Mouse (Mus musculus): ENCODE measurements at regions not wholly inside any gene's neighbourhood (a gene's known extent, or its start where the extent isn't known, plus 50 kb on each side); places are given as distances from the start of the nearest gene placed in this dataset.

- TF ChIP-seq POLR2A (IDR thresholded peaks at IDR 0.05; ENCODE audit: borderline replicate concordance, low read depth, low read length) (no peak), CTCF (IDR thresholded peaks at IDR 0.05; ENCODE audit: low read depth, low read length) (peak; percentile 52)
These were observed 222.8 kb upstream of the Btbd3 start for GRCm38 (mm10) chr2:138033379-138034122.
